Mouse (Mus musculus) C2C12 (cell line): Measurements from ENCODE around the gene Dao.

Source experiments
- CEBPB ChIP-seq: IDR thresholded peaks from one replicate; pipeline ENCODE4 v1.6.1; 2011; ENCODE audit warnings: low read depth, mild to moderate bottlenecking, control low read depth, moderate library complexity
- CTCF ChIP-seq: IDR thresholded peaks from one replicate; pipeline ENCODE4 v1.5.1; 2011; ENCODE audit not compliant: control insufficient read depth, insufficient read depth, insufficient read length
- FOSL1 ChIP-seq: IDR thresholded peaks from one replicate; pipeline ENCODE4 v1.8.0; 2011; ENCODE audit warnings: mild to moderate bottlenecking, low read length; ENCODE audit not compliant: poor library complexity, insufficient read depth, severe bottlenecking
- MAX ChIP-seq: IDR thresholded peaks from one replicate; pipeline ENCODE4 v1.6.1; 2011; ENCODE audit warnings: mild to moderate bottlenecking, control low read depth
- USF1 ChIP-seq: IDR thresholded peaks from one replicate; pipeline ENCODE4 v1.6.1; 2011; ENCODE audit warnings: low read depth, mild to moderate bottlenecking, control low read depth, moderate library complexity

GRCm38 (mm10) chr5:114003542-114003941, at the start of gene Dao:
- TF ChIP-seq USF1 (no peak), CTCF (no peak), MAX (no peak), FOSL1 (no peak), CEBPB (no peak)
